Mouse (Mus musculus) midbrain, embryonic 12.5 days (tissue): ENCODE results near the gene Alk. TPM values are rescaled to one million over a fixed set of nuclear protein-coding genes. Genes with fewer than 3 reads are reported as not detected.
A peak's percentile ranks its signal among the peaks of the same experiment; 100 is the strongest.

Source experiments
- ATAC-seq: fragments of 200-750 bp; cut with Nextera tagmentation; 2 replicates; pipeline ENCODE4 v1.8.0; 2017; ENCODE audit warnings: low read depth, moderate TSS enrichment, moderate library complexity; ENCODE audit not compliant: low FRiP score
- H3K27ac ChIP-seq: fragments of 300-500 bp; sonication (generic); replicated peaks from 2 replicates; pipeline ENCODE4 v1.5.1; 2016; ENCODE audit warnings: mild to moderate bottlenecking
- H3K27me3 ChIP-seq: fragments of 300-500 bp; sonication (generic); 2 replicates; pipeline ENCODE4 v1.6.1; 2016; ENCODE audit warnings: mild to moderate bottlenecking
- H3K36me3 ChIP-seq: fragments of 300-500 bp; sonication (generic); 2 replicates; pipeline ENCODE4 v1.6.1; 2016
- H3K4me1 ChIP-seq: fragments of 300-500 bp; sonication (generic); 2 replicates; pipeline ENCODE4 v1.6.1; 2016
- H3K4me2 ChIP-seq: fragments of 300-500 bp; sonication (generic); replicated peaks from 2 replicates; pipeline ENCODE4 v1.6.1; 2016; ENCODE audit warnings: mild to moderate bottlenecking, moderate library complexity
- H3K4me3 ChIP-seq: fragments of 300-500 bp; sonication (generic); 2 replicates; pipeline ENCODE4 v1.5.1; 2016; ENCODE audit warnings: mild to moderate bottlenecking
- H3K9ac ChIP-seq: fragments of 300-500 bp; sonication (generic); replicated peaks from 2 replicates; pipeline ENCODE4 v1.6.1; 2016; ENCODE audit warnings: mild to moderate bottlenecking, moderate library complexity
- H3K9me3 ChIP-seq: fragments of 300-500 bp; sonication (generic); 2 replicates; pipeline ENCODE4 v1.6.1; 2016; ENCODE audit warnings: mild to moderate bottlenecking
- WGBS: fragments of 180-500 bp; shearing (Covaris S2); methylation state at CpG from one replicate; pipeline ENCODE4 v1.1.7; 2016; 5-methylcytosine and 5-hydroxymethylcytosine counted together
- polyA plus RNA-seq: library from polyadenylated mRNA; unstranded; fragments of >200 nt; fragmentation: Nextera tagmentation; extraction: Ambion mirVana; gene quantifications from 2 replicates; pipeline ENCODE4 v1.2.1, GENCODE M21; 2016

Gene Alk
- polyA plus RNA-seq, 1 experiment from 2014 or later: 0.99 TPM

DNA sequence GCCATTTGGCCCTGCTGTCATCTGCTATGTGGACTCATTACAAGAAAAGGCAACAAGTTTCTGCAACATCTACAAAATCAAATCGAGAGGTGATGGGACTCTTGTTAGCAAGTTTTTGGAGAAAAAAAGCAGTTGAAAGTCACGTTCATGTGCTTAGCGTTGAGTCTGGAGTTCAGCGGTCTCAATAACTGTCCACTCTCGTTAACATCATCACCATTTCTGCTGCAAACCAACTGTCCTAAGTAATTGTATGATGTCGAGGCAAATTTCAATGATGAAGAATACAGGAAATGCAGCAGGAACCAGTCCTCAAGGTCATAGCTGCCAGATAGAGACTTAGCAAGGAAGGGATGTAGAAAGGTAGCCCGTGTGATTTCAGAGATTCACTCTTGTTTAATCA, 373.5 kb downstream of the Alk start:
- no peak overlapping the region for H3K9ac ChIP-seq
- no peaks in the 10 kb centered on the region for H3K4me1 ChIP-seq
- no peaks in the 10 kb centered on the region for H3K36me3 ChIP-seq
- H3K4me2 ChIP-seq: no peak overlapping the region
- H3K27ac ChIP-seq: no peak overlapping the region
- 88% methylated on average over 7 of the region's 7 CpGs for WGBS
- H3K4me3 ChIP-seq: no peak overlapping the region
- H3K9me3 ChIP-seq: no peaks in the 10 kb centered on the region
- ATAC-seq: no peak
- no peaks in the 10 kb centered on the region for H3K27me3 ChIP-seq

DNA sequence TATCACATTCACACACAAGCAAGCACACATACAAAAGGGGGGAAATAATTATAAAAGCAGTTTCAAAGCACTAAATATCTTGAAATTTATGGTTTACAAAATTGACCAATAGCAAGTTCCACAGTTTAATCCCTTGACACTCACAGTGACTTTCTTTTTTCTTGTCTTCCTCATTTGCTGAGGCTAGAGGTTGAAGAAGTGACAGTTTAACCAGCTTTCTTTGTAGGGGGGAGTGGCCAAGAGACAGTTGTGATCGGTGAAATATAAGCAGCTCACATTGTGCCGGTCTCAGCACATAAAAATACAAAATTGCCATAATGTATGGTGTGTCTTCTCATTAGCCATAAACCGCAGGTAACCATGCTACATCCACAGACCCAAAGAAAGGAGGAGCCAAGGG, 385.6 kb downstream of the Alk start:
- Histone ChIP-seq H3K27me3 (no peaks in the 10 kb centered on the region), H3K9me3 (no peaks in the 10 kb centered on the region), H3K4me1 (no peaks in the 10 kb centered on the region), H3K4me2 (no peak overlapping the region), H3K9ac (no peak overlapping the region), H3K36me3 (no peaks in the 10 kb centered on the region), H3K27ac (no peak overlapping the region), H3K4me3 (no peak overlapping the region)
- no peak for ATAC-seq
- WGBS: 92% methylated on average over 3 of the region's 3 CpGs

DNA sequence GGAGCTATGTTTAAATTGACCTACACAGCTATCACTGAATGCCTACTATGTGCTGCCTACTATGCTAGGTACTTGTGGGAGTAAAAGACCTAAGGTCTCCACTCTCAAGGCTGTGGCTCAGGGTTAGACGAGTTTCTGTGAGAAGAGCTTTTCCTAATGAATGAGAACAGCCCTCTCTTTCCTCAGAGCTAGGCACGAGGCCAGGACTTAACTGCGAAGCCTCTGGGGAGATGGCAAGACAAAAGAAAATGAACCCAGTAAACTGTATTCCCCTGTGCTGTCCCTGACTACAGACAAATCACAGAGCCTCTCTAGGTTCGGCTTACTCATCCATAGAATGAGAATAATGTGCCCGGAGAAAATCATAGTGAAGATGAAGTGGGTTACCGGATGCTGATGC, 406.9 kb downstream of the Alk start:
- no peak overlapping the region for H3K4me3 ChIP-seq
- ATAC-seq: no peak
- 81% methylated on average over 6 of the region's 6 CpGs for WGBS
- H3K27ac ChIP-seq: no peak overlapping the region
- peaks cover 18% of the 10 kb centered on the region for H3K4me1 ChIP-seq
- no peaks in the 10 kb centered on the region for H3K9me3 ChIP-seq
- no peak overlapping the region for H3K9ac ChIP-seq
- no peak overlapping the region for H3K4me2 ChIP-seq
- H3K27me3 ChIP-seq: 0 out of 2 replicates have a peak, but pooled peaks cover 3% of the 10 kb centered on the region
- H3K36me3 ChIP-seq: no peaks in the 10 kb centered on the region

DNA sequence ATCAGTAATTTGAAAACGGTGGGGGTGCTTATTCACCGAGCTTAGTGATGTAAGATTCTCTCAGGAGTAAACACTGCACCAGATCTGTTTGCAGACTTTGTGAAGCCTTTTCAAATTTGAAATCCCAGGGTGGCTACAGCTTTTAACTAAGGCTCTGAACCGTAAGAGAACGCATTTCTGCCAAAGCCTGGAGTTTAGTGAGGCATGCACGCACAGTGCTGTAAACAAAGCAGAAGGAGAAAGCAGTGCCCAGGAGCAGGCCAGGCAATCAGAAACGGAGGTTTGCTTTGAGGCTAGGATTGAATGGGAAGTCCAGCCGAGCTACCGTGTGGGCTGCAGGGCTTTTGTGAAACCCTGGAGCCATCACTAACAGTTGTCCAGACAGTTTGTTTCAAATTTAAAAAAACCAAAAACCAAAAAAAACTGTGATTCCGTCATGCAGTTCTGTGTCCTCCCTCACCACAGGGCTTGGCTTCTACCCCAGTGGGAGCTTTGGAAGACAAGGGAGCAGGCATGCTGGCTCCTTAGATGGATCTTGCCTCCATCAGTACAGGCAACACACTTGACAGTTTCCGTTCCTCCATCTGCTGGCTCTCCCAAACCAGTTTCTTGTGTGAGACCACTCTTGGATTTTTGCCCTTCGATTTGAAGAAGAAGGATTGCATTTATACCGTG, 409.3 kb downstream of the Alk start:
- 26% methylated on average over 12 of the region's 12 CpGs for WGBS
- no peaks in the 10 kb centered on the region for H3K9me3 ChIP-seq
- no peaks in the 10 kb centered on the region for H3K36me3 ChIP-seq
- H3K27ac ChIP-seq: no peak overlapping the region
- peak; percentile 65; the same call in 1 of the 2 replicates for ATAC-seq
- no peak overlapping the region for H3K4me3 ChIP-seq
- H3K9ac ChIP-seq: no peak overlapping the region
- H3K27me3 ChIP-seq: 0 out of 2 replicates have a peak, but pooled peaks cover 3% of the 10 kb centered on the region
- H3K4me2 ChIP-seq: 0 out of 2 replicates have a peak overlapping the region, but pooled peaks have one; percentile 11
- H3K4me1 ChIP-seq: peaks cover 23% of the 10 kb centered on the region

DNA sequence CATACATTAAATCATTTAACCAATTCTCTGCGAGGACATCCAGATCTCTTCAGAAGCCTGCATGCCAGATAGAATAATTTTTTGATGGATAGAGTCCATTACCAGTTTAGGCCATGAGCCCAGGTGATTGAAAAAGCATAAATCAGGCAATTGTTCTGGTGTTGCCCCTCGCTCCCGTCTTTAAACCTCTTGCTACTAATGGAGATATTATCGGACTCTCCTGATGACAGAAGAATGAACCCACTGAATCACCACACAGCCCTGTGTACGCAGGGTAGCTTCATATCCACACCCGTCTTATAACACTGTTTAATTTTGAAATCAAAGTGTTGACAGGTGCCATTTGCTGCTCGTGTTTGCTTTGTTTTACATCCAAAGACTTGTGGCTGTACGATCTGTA, 413.9 kb downstream of the Alk start:
- Histone ChIP-seq H3K36me3 (no peaks in the 10 kb centered on the region), H3K4me3 (no peak overlapping the region), H3K27me3 (0 out of 2 replicates have a peak, but pooled peaks cover 3% of the 10 kb centered on the region), H3K9me3 (no peaks in the 10 kb centered on the region), H3K9ac (no peak overlapping the region), H3K27ac (no peak overlapping the region), H3K4me2 (no peak overlapping the region), H3K4me1 (peaks cover 23% of the 10 kb centered on the region)
- 89% methylated on average over 8 of the region's 8 CpGs for WGBS
- no peak for ATAC-seq

DNA sequence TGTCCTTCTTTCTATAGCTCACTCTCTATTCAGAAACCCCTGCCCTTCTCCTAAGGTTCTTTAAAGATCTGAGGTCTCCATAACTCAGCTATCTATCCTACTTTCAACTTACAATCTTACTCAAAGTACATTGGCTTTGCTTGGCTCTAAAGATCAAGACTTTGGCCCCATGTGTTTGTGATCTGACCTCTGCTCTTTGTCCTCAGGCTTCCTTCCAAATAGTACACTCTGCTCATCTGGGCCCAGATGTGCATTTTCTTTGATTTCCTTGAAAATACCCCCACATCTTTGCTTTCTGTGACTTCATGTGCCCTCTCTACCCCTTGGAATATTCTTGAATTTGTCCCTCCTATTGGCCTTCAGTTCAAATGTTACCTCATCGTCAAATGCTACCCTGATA, 417.4 kb downstream of the Alk start:
- WGBS: 88% methylated on average over 1 of the region's 1 CpGs
- H3K9me3 ChIP-seq: no peaks in the 10 kb centered on the region
- peaks cover 5% of the 10 kb centered on the region; the same call in 1 of the 2 replicates for H3K4me1 ChIP-seq
- no peak overlapping the region for H3K9ac ChIP-seq
- H3K4me3 ChIP-seq: no peak overlapping the region
- no peak overlapping the region for H3K27ac ChIP-seq
- no peak overlapping the region for H3K4me2 ChIP-seq
- H3K36me3 ChIP-seq: no peaks in the 10 kb centered on the region
- no peak for ATAC-seq
- no peaks in the 10 kb centered on the region for H3K27me3 ChIP-seq

DNA sequence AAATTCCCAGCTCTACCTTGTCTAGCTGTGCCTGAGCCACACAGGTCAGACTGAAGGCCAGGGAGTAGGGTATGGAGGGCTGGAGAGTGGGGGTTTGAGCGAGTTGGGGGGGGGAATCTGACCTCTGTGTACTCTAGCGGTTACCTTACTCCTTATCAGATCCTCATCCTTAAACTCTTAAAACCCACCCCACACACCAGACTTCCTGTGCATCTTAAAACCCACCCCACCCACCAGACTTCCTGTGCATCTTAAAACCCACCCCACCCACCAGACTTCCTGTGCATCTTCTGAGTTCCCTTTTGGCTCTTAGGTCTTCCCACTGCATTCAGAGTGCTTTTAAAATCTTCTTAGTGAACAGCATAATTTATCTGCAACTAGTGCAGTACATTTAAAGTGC, 422.0 kb downstream of the Alk start:
- WGBS: 88% methylated on average over 2 of the region's 2 CpGs
- Histone ChIP-seq H3K36me3 (no peaks in the 10 kb centered on the region), H3K27ac (no peak overlapping the region), H3K4me1 (no peaks in the 10 kb centered on the region; the same call in 1 of the 2 replicates), H3K9ac (no peak overlapping the region), H3K4me2 (no peak overlapping the region), H3K4me3 (no peak overlapping the region), H3K27me3 (no peaks in the 10 kb centered on the region), H3K9me3 (no peaks in the 10 kb centered on the region)
- no peak for ATAC-seq

DNA sequence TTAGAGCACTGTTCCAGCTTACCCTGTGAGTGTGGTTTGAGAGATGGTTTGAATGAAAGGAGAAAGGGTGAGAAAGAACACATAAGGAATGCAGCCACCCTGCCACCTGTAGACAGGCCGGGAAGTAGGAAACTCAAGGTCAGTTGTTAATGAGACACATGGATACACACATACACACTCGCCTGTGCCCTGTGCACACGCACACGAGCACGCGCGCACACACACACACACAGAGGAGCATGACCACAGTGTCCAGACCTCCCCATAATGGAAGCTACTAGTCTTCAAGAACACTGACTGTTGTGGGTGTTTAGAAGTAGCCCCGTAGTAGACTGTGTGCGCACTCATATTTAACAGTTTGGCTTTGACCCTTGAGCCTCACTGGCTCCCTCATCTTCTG, 424.2 kb downstream of the Alk start:
- no peak overlapping the region for H3K27ac ChIP-seq
- peaks cover 3% of the 10 kb centered on the region; the same call in 1 of the 2 replicates for H3K4me1 ChIP-seq
- no peaks in the 10 kb centered on the region for H3K27me3 ChIP-seq
- 94% methylated on average over 9 of the region's 9 CpGs for WGBS
- ATAC-seq: no peak
- H3K4me3 ChIP-seq: no peak overlapping the region
- no peaks in the 10 kb centered on the region for H3K36me3 ChIP-seq
- H3K9me3 ChIP-seq: no peaks in the 10 kb centered on the region
- no peak overlapping the region for H3K4me2 ChIP-seq
- H3K9ac ChIP-seq: no peak overlapping the region

DNA sequence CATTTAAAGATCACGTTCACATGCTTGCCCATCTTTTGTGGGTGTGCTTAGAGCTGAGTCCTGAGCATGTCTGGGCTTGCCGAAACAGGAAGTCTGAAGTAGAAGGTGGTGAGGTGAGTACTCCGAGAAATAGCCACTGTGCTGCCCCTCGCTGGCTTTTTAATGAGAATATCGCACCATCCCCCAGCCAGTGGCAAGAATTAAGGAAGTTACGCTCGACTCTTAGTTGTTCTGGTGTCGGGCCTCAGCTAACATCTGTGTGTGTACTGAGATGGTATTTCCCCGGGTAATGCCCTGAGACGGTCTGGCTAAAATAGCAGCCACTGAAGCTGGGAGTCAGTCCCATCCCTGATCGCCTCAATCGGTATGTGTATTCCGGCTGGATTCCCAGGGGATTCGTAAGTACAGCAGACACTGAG, 424.7 kb downstream of the Alk start:
- H3K4me1 ChIP-seq: peaks cover 3% of the 10 kb centered on the region; the same call in 1 of the 2 replicates
- no peak overlapping the region for H3K27ac ChIP-seq
- no peak overlapping the region for H3K4me3 ChIP-seq
- ATAC-seq: no peak
- no peaks in the 10 kb centered on the region for H3K9me3 ChIP-seq
- H3K9ac ChIP-seq: no peak overlapping the region
- H3K4me2 ChIP-seq: no peak overlapping the region
- H3K36me3 ChIP-seq: no peaks in the 10 kb centered on the region
- 95% methylated on average over 14 of the region's 14 CpGs for WGBS
- H3K27me3 ChIP-seq: no peaks in the 10 kb centered on the region

DNA sequence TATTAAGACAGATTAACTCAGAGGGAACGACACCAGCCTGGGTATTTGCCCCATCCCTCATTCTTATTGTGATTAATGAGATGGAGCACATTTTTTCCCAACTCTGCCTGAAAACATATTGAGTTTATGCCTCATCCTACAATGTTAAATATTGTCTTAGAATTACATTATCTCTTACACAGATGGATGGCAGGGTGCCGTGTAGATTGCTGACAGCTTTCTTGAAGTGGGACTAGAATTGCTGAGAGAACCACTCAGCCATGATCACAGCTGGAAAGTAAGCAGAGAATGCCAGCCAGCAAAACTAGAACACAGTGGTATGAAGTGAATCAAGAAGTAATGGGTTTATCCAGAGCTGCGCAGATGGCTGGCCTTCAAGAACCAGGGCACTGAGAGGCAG, 430.6 kb downstream of the Alk start:
- H3K36me3 ChIP-seq: no peaks in the 10 kb centered on the region
- 51% methylated on average over 3 of the region's 3 CpGs for WGBS
- no peak overlapping the region for H3K9ac ChIP-seq
- ATAC-seq: no peak
- H3K4me2 ChIP-seq: no peak overlapping the region
- H3K27me3 ChIP-seq: no peaks in the 10 kb centered on the region
- H3K27ac ChIP-seq: no peak overlapping the region
- no peaks in the 10 kb centered on the region for H3K9me3 ChIP-seq
- no peak overlapping the region for H3K4me3 ChIP-seq
- peaks cover 3% of the 10 kb centered on the region; the same call in 1 of the 2 replicates for H3K4me1 ChIP-seq

DNA sequence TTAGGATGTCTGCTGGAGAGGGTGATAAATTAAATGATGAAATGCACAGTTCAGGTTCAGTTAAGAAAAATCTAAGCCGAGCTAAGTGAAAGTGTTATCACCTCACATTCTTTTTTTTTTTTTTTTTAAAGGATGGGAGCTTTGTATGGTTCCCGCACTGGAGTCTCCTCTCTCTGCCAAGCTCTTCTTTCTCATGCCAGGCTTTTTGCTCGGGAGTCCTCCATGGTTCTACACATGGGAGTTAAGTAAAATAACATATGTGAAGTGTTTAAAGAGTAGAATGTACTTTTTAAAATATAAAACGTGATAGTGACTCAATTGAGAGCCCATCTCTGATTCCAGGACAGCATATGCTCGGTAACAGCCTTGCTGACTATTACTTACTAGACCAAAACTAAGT, 436.3 kb downstream of the Alk start:
- no peaks in the 10 kb centered on the region for H3K27me3 ChIP-seq
- no peak for ATAC-seq
- H3K4me1 ChIP-seq: no peaks in the 10 kb centered on the region
- H3K36me3 ChIP-seq: no peaks in the 10 kb centered on the region
- WGBS: 92% methylated on average over 5 of the region's 5 CpGs
- no peaks in the 10 kb centered on the region for H3K9me3 ChIP-seq
- H3K9ac ChIP-seq: no peak overlapping the region
- H3K4me2 ChIP-seq: no peak overlapping the region
- no peak overlapping the region for H3K27ac ChIP-seq
- H3K4me3 ChIP-seq: no peak overlapping the region

DNA sequence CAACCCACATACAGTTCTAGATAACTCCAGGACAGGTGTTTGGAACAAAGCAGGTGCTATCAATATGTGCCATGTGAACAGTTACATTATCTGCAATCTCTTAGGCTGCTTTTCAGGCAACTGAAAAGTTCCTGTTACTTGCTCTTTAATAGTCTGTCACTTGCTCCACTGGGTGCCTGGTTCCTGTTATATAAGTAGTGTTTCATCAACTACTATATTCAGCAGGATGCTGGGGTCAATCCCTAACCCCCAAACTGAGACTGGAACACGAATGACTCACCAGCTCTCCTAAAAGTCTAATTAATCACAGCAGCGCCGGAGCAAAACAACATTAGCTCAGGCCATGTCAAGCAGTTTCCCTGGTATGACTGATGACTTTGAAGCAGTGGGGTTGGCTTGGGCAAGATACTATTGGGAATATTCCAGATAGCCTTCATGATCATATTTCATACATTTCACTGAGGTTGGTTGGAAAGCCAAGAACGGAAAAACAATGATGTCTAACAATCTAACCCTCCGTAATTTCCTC, 445.5 kb downstream of the Alk start:
- H3K27ac ChIP-seq: no peak overlapping the region
- no peak overlapping the region for H3K4me3 ChIP-seq
- no peak overlapping the region for H3K4me2 ChIP-seq
- H3K4me1 ChIP-seq: no peaks in the 10 kb centered on the region
- no peak overlapping the region for H3K9ac ChIP-seq
- H3K27me3 ChIP-seq: no peaks in the 10 kb centered on the region
- no peaks in the 10 kb centered on the region for H3K9me3 ChIP-seq
- no peaks in the 10 kb centered on the region for H3K36me3 ChIP-seq
- no peak for ATAC-seq
- WGBS: 89% methylated on average over 5 of the region's 5 CpGs
